Mouse (Mus musculus) urinary bladder, postnatal 25 days (tissue): ENCODE results near the gene Rnf169.

ENCODE experiments used
- DNase-seq: peaks from one replicate; pipeline ENCODE4 v3.0.0; 2022; ENCODE audit warnings: low spot score

Gene Rnf169

GRCm38 (mm10) chr7:99980132-99980591, at the start of gene Rnf169:
Rnf169 (minus strand) TSS chr7:99980448.
- peak; percentile 80 for DNase-seq

GRCm38 (mm10) chr7:100029307-100029706, 49.1 kb upstream of the Rnf169 start:
- DNase-seq, result no peak

GRCm38 (mm10) chr7:100027353-100027752, 47.1 kb upstream of the Rnf169 start:
- no peak for DNase-seq

- DNase-seq, result no peak
These were observed 36.8 kb upstream of the Rnf169 start for GRCm38 (mm10) chr7:100017056-100017455.

GRCm38 (mm10) chr7:100014123-100014600, 33.9 kb upstream of the Rnf169 start:
- no peak for DNase-seq

- no peak for DNase-seq
These were observed 32.3 kb upstream of the Rnf169 start for GRCm38 (mm10) chr7:100012515-100012914.

- DNase-seq, result no peak
These were observed 31.8 kb upstream of the Rnf169 start for GRCm38 (mm10) chr7:100012085-100012484.

GRCm38 (mm10) chr7:100010711-100011110, 30.5 kb upstream of the Rnf169 start:
- no peak for DNase-seq

- peak; percentile 53 for DNase-seq
These were observed 29.4 kb upstream of the Rnf169 start for GRCm38 (mm10) chr7:100009640-100010039.

- DNase-seq, result no peak
These were observed 28.5 kb upstream of the Rnf169 start for GRCm38 (mm10) chr7:100008765-100009164.

GRCm38 (mm10) chr7:100006411-100006810, 26.2 kb upstream of the Rnf169 start:
- no peak for DNase-seq

- peak; percentile 17 for DNase-seq
These were observed 25.5 kb upstream of the Rnf169 start, which contains the start of gene Chrdl2 for GRCm38 (mm10) chr7:100005790-100006189. Chrdl2 (plus strand) TSS chr7:100006172.

GRCm38 (mm10) chr7:100003781-100004180, 23.5 kb upstream of the Rnf169 start:
- no peak for DNase-seq

GRCm38 (mm10) chr7:99998668-99999067, 18.4 kb upstream of the Rnf169 start:
- DNase-seq, result no peak

- DNase-seq, result no peak
These were observed 14.9 kb upstream of the Rnf169 start for GRCm38 (mm10) chr7:99995186-99995585.

GRCm38 (mm10) chr7:99993159-99993558, 12.9 kb upstream of the Rnf169 start:
- DNase-seq, result no peak

GRCm38 (mm10) chr7:99990990-99991707, 10.9 kb upstream of the Rnf169 start:
- DNase-seq, result no peak

GRCm38 (mm10) chr7:99989844-99990760, 9.9 kb upstream of the Rnf169 start:
- no peak for DNase-seq

- DNase-seq, result peak; percentile 62
These were observed 8.5 kb upstream of the Rnf169 start for GRCm38 (mm10) chr7:99988725-99989124.

- no peak for DNase-seq
These were observed 2.3 kb upstream of the Rnf169 start for GRCm38 (mm10) chr7:99982256-99983242.

GRCm38 (mm10) chr7:99981311-99981710, 1.1 kb upstream of the Rnf169 start:
- no peak for DNase-seq
